Mouse (Mus musculus): ENCODE measurements around the gene Zbtb16. TPM values are rescaled to one million over a fixed set of nuclear protein-coding genes. Genes with fewer than 3 reads are reported as not detected.

Zbtb16 gene
- polyA plus RNA-seq, 1 experiment from 2014 or later, result 2.0 TPM

DNA sequence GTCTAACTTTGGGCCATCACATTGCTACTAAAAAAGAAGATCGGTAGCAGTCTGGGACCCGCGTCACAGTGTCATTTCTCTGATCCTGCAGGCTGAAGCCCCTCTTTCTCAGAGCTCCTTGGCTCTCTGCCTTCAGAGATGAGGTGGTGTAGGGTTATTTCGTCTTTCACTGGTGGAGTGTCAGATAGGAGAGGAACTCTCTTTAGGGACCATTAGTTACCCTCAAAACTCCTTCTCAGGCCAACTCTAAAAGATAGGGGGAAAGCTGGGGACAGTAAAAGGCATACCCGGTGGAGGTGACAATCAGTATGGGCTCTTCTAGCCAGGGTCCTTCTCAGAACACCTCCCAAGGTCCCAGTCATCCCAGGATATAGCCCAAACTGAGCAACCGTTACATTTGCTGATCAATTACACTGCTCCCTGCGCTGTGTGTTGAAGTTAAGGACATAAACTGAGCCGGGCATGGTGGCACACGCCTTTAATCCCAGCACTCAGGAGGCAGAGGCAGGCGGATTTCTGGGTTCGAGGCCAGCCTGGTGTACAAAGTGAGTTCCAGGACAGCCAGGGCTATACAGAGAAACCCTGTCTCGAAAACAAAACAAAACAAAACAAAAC lies 21.0 kb downstream of the Zbtb16 start:
- Histone ChIP-seq H3K4me1 (replicated peaks) (0 out of 2 replicates have a peak, but pooled peaks cover 5% of the 10 kb centered on the region), H3K4me3 (replicated peaks) (no peak overlapping the region), H3K9ac (no peak overlapping the region), H3K9me3 (no peaks in the 10 kb centered on the region), H3K27ac (no peak overlapping the region), H3K4me2 (replicated peaks) (no peak overlapping the region), H3K27me3 (replicated peaks) (peaks cover 4% of the 10 kb centered on the region; the same call in 1 of the 2 replicates), H3K36me3 (no peaks in the 10 kb centered on the region)
- no peak for ATAC-seq
- WGBS, result 84% methylated on average over 12 of the region's 12 CpGs

DNA sequence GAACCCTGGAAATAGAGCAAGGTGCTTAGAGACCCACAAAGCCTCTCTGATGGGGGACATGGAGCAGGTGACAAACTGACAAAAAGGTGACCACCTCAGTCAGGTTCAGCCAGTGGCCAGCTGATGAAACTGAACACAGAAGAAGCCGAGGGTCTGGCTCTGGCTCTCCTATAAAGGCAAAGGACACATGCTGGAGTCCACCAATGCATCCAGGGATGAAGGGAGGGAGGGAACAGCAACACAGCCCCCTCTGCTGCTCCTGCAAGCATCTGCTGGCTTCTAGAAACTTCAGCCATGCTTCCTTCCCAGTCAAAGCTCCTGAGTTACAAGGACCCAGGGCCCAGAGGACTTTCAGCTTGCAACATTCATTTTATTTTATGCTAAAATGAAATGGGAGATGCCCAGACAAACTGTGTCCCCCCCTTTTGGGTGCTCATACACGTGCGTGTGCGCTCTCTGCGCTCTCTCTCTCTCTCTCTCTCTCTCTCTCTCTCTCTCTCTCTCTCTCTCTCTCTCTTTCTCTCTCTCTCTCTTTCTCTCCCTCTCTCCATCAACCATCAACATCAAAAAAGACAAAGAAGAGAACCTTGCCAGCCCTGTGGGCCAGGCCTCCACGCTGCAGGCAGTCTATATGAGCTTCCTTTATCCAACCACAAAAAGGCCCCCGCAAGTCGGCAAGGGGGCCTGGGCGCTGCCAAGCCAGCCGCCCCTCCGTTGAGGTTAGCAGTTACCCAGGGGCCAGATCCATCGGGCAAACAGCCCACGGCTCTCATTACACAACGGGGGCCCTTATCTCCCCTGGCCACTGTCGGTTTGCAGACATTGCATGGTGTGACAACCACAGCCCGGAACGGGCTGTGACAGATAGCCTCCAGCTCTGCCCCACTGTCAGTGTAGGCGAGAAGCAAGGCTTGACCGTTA lies 21.8 kb downstream of the Zbtb16 start:
- ATAC-seq, result no peak
- Histone ChIP-seq H3K4me2 (replicated peaks) (no peak overlapping the region), H3K27ac (no peak overlapping the region), H3K27me3 (replicated peaks) (peaks cover under 1% of the 10 kb centered on the region; the same call in 1 of the 2 replicates), H3K9ac (no peak overlapping the region), H3K9me3 (no peaks in the 10 kb centered on the region), H3K4me3 (replicated peaks) (no peak overlapping the region), H3K36me3 (no peaks in the 10 kb centered on the region), H3K4me1 (replicated peaks) (0 out of 2 replicates have a peak, but pooled peaks cover 4% of the 10 kb centered on the region)
- 54% methylated on average over 19 of the region's 19 CpGs for WGBS

DNA sequence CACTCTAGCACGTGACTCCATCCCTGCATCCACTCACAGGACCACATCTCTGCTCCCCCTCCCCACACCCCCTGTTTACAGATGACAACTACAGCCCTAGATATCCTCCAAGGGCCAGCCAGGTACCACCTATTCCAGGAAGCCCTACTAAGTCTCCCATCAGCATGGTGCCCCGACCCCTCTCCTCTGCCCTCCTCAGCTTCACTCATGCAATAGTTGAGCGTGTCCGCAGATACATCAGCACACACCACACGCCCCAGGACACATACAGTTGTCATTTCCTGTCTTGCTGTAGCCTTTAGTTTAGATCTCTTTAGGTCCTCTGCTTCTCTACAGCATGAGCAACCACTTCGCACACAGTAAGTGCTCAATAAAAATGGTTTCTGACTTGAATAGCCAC lies 23.7 kb downstream of the Zbtb16 start:
- H3K4me2 ChIP-seq (replicated peaks), result no peak overlapping the region
- H3K9ac ChIP-seq, result no peak overlapping the region
- no peak overlapping the region for H3K27ac ChIP-seq
- no peaks in the 10 kb centered on the region for H3K27me3 ChIP-seq (replicated peaks)
- ATAC-seq, result no peak
- no peaks in the 10 kb centered on the region for H3K9me3 ChIP-seq
- 0 out of 2 replicates have a peak, but pooled peaks cover 2% of the 10 kb centered on the region for H3K4me1 ChIP-seq (replicated peaks)
- no peak overlapping the region for H3K4me3 ChIP-seq (replicated peaks)
- 95% methylated on average over 6 of the region's 6 CpGs for WGBS
- H3K36me3 ChIP-seq, result no peaks in the 10 kb centered on the region

DNA sequence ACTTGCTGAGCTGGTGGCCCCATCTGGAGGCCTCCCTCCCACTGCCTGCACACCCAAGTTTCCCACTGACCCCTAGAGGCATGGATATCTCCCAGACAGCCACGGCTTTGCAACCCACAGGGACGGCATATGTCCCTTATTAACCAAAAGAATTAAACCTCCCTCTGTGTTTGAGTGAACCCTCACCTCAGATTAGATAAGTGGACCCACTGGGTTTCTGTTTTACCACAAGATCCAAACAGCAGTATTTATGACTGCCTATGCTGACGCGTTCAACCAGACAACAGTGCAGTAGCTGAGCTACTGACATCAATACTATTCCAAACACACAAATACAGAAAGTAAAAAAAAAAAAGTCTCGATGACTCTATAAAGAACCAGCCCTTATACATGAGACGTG lies 29.4 kb downstream of the Zbtb16 start:
- no peaks in the 10 kb centered on the region for H3K9me3 ChIP-seq
- ATAC-seq, result no peak
- no peak overlapping the region for H3K4me3 ChIP-seq (replicated peaks)
- no peaks in the 10 kb centered on the region for H3K4me1 ChIP-seq (replicated peaks)
- WGBS, result 41% methylated on average over 6 of the region's 6 CpGs
- no peak overlapping the region for H3K27ac ChIP-seq
- H3K9ac ChIP-seq, result no peak overlapping the region
- no peaks in the 10 kb centered on the region for H3K27me3 ChIP-seq (replicated peaks)
- H3K4me2 ChIP-seq (replicated peaks), result no peak overlapping the region
- H3K36me3 ChIP-seq, result no peaks in the 10 kb centered on the region

DNA sequence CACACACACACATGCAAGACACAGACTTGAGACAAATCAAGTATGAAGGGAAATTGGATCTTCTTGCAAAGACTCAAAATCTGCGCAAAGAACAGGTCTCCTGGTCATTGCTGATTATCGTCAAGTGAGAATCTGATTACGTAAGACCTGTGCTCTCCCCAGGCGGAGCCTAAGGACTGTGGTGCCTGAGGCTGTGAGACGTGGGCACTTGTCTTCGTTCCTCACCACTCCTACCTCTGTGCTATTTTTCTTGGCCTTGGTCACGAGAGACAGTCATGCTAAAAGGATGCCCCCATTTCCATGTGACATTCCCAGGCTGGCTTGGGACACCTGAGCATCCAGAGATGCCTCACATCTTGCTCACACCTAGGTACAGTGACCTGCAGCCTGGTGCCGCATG lies 30.2 kb downstream of the Zbtb16 start:
- Histone ChIP-seq H3K9me3 (no peaks in the 10 kb centered on the region), H3K4me3 (replicated peaks) (no peak overlapping the region), H3K27me3 (replicated peaks) (no peaks in the 10 kb centered on the region), H3K4me1 (replicated peaks) (no peaks in the 10 kb centered on the region), H3K36me3 (no peaks in the 10 kb centered on the region), H3K4me2 (replicated peaks) (no peak overlapping the region), H3K27ac (no peak overlapping the region), H3K9ac (no peak overlapping the region)
- WGBS, result 68% methylated on average over 8 of the region's 8 CpGs
- no peak for ATAC-seq

DNA sequence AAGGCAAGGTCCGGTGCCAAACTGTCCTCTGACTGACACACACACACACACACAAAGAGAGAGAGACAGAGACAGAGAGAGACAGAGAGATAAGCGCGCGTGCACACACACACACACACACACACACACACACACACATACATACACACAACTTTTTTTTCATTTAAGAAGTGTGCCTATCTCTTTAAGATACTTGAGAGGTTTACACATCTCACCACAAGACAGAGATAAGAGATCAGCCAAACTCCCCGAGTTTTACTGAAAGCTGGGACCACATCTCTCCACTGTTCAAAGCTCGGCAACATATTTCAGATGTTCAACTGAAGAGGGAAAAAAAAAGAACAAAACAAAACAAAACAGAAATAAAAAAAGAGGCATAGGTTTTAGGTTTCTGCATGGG lies 31.5 kb downstream of the Zbtb16 start:
- H3K9ac ChIP-seq, result no peak overlapping the region
- WGBS, result 65% methylated on average over 6 of the region's 6 CpGs
- no peak for ATAC-seq

DNA sequence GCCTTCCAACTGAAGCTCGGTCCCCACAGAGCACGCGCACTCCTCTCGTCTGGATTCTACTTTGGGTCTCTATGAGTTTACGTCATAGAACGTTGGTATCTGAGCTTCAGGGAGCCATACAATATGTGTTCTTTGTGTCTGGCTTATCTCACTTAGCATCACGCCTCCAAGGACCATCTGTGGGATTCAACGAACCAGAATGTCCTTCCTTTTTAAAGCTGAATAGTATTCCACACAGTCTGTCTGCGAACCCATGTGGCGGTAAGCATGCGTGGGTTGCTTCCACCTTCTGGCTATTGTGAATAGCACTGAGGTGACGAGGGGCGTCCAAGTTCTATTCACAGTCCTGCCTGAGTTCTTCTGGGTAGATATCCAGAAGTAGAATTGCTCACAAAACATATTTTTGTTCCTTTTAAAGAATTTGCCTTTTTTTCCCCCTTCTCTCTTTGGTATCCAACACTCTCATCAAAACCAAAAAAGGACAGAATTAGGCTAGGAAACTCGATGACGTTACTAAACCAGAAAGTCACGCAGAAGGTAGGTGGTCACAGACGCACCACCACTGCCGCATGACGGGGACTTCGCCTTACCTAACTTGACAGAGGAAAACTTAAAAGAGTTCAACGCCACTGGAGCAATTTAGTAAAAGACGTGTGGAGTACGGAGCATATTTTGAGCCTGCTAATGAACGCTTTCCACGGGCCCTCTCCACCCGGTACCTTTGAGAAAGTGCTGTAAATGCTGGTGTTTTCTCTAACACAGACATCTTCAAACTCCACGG lies 32.4 kb downstream of the Zbtb16 start:
- no peak overlapping the region for H3K27ac ChIP-seq
- H3K36me3 ChIP-seq, result no peaks in the 10 kb centered on the region
- WGBS, result 92% methylated on average over 27 of the region's 27 CpGs
- H3K4me1 ChIP-seq (replicated peaks), result no peaks in the 10 kb centered on the region
- ATAC-seq, result no peak
- no peaks in the 10 kb centered on the region for H3K27me3 ChIP-seq (replicated peaks)
- H3K9me3 ChIP-seq, result no peaks in the 10 kb centered on the region
- H3K4me3 ChIP-seq (replicated peaks), result no peak overlapping the region
- H3K9ac ChIP-seq, result no peak overlapping the region
- H3K4me2 ChIP-seq (replicated peaks), result no peak overlapping the region

More for the DNA sequence above, 31.5 kb downstream of the Zbtb16 start:
- no peaks in the 10 kb centered on the region for H3K36me3 ChIP-seq
- no peak overlapping the region for H3K4me3 ChIP-seq (replicated peaks)
- H3K27ac ChIP-seq, result no peak overlapping the region
- H3K4me1 ChIP-seq (replicated peaks), result no peaks in the 10 kb centered on the region
- H3K27me3 ChIP-seq (replicated peaks), result no peaks in the 10 kb centered on the region
- H3K9me3 ChIP-seq, result no peaks in the 10 kb centered on the region
- H3K4me2 ChIP-seq (replicated peaks), result no peak overlapping the region

DNA sequence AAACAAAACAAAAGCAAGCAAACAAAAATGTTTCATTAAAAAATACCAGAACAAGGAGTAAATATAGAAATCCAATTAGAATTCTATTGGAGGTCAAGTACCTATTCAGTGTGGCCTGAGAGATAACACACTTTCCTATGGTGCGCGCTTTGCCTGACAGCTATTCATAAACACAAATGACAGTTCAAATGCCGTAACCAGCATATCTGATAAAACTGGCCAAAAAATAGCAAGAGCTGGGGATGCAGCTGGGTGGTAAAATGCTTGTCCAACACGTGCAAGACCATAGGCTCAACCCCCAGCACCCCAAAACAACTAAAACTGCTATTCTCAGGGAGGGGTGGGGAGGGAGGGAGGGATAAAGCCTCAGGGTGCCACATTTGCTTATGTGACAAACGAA lies 33.6 kb downstream of the Zbtb16 start:
- Histone ChIP-seq H3K4me3 (replicated peaks) (no peak overlapping the region), H3K27ac (no peak overlapping the region), H3K4me2 (replicated peaks) (no peak overlapping the region), H3K9ac (no peak overlapping the region), H3K4me1 (replicated peaks) (no peaks in the 10 kb centered on the region), H3K36me3 (no peaks in the 10 kb centered on the region), H3K27me3 (replicated peaks) (no peaks in the 10 kb centered on the region), H3K9me3 (no peaks in the 10 kb centered on the region)
- no peak for ATAC-seq
- 59% methylated on average over 5 of the region's 5 CpGs for WGBS

DNA sequence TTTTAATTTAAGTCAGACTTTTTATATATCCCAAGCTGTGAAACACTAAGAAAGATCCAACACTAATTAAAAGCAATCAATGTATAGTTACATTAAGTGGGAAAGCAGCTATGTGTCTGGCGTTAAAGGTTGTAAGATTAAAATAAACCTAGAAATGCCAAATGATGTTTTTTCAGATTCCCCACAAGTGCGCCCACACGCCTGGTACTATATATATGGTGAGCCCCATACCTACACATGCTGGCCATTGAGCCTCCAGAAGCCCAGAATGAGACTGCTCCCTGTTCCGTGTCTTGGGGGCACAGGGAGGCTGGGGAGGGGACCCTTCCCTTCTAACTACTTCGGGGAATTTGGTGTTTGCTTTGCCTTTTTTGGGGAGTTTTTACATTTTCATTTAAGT lies 34.7 kb downstream of the Zbtb16 start:
- Histone ChIP-seq H3K27ac (no peak overlapping the region), H3K9ac (no peak overlapping the region), H3K36me3 (no peaks in the 10 kb centered on the region), H3K9me3 (no peaks in the 10 kb centered on the region), H3K4me2 (replicated peaks) (no peak overlapping the region), H3K27me3 (replicated peaks) (no peaks in the 10 kb centered on the region), H3K4me3 (replicated peaks) (no peak overlapping the region), H3K4me1 (replicated peaks) (no peaks in the 10 kb centered on the region; the same call in 1 of the 2 replicates)
- WGBS, result 77% methylated on average over 5 of the region's 5 CpGs
- ATAC-seq, result no peak

DNA sequence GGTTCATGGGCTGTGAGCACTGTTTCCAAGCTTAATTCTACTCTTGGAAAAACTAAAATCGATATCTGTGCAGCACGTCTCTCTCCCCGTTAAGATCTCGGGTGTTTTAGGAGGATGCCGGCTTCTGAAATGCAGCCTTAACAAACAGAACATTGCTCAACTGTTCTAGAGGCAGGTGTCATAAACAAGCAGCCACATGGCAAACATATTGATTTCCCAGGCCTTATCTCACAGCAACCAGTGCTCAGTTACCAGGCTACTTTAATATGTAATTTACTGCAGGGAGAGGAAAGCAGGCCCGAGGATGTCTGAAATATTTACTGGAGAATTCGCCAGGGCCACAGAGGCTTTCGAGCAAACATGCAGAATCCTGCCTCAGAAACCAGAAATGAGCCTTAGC lies 35.4 kb downstream of the Zbtb16 start:
- Histone ChIP-seq H3K4me3 (replicated peaks) (no peak overlapping the region), H3K4me1 (replicated peaks) (no peaks in the 10 kb centered on the region; the same call in none of the 2 replicates), H3K27ac (no peak overlapping the region), H3K9ac (no peak overlapping the region), H3K36me3 (no peaks in the 10 kb centered on the region), H3K4me2 (replicated peaks) (no peak overlapping the region; the same call in 1 of the 2 replicates), H3K9me3 (no peaks in the 10 kb centered on the region), H3K27me3 (replicated peaks) (no peaks in the 10 kb centered on the region)
- 32% methylated on average over 8 of the region's 8 CpGs for WGBS
- peak; percentile 76 for ATAC-seq

DNA sequence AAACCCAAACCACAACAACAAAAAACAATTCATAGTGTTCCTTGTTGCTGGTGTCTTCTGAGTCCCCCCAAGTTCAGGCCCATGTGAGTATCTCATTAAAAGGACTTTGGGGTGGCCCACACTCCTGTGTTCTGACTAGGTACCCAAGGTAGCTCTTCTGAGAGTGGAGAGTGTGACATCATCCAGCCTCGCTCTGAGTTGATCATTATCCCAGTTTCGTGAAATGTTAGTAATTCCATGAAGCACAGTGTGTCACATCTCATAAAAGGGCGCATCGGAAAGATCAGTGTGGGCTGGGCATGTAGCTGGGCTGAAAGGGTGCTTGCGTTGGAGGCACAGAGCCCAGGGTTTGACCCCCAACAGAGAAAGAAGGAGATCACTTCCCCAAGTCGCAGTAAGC lies 38.0 kb downstream of the Zbtb16 start:
- Histone ChIP-seq H3K27me3 (replicated peaks) (no peaks in the 10 kb centered on the region), H3K4me3 (replicated peaks) (no peak overlapping the region), H3K4me2 (replicated peaks) (no peak overlapping the region), H3K9me3 (no peaks in the 10 kb centered on the region), H3K36me3 (no peaks in the 10 kb centered on the region), H3K4me1 (replicated peaks) (peaks cover 7% of the 10 kb centered on the region), H3K27ac (no peak overlapping the region), H3K9ac (no peak overlapping the region)
- 72% methylated on average over 6 of the region's 6 CpGs for WGBS
- ATAC-seq, result no peak

DNA sequence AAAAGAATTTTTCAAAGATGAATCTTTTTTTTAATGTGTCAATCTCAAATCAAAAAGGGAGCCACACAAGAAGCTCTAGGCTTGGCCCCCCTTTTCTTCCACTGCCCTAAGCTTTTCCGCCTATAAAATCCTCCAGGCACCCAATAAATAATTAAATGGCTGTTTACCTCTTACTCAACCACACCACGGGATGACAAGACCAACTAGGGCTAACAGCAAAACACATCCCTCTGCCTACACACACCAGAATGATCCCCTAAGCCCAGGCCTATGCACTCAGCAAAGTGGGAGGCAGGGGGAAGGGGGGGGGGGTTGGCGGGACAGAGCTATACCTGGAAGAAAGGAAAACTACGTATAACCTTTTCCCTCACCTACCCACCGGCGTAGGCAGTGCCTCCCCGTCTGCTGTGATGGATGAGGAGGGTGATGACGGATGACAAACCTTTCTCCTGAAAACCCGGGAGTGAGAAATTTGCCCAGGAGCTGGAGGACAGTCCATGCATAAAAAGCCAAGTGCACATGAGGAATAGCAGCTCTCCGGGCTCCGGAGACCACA lies 39.7 kb downstream of the Zbtb16 start:
- no peak overlapping the region for H3K4me3 ChIP-seq (replicated peaks)
- no peak overlapping the region for H3K9ac ChIP-seq
- H3K27ac ChIP-seq, result no peak overlapping the region
- peaks cover 7% of the 10 kb centered on the region for H3K4me1 ChIP-seq (replicated peaks)
- 38% methylated on average over 11 of the region's 11 CpGs for WGBS
- H3K36me3 ChIP-seq, result no peaks in the 10 kb centered on the region
- no peak overlapping the region for H3K4me2 ChIP-seq (replicated peaks)
- no peaks in the 10 kb centered on the region for H3K9me3 ChIP-seq
- no peak for ATAC-seq
- no peaks in the 10 kb centered on the region for H3K27me3 ChIP-seq (replicated peaks)

Measured in intestine, embryonic 15.5 days (tissue).